ENCODE assay signal across 10 mouse cellular contexts in genomic region chr2:116020451-116020951, GRCm38 (mm10). TPM values are rescaled to one million over a fixed set of nuclear protein-coding genes. Genes with fewer than 3 reads are reported as not detected.
A peak's percentile ranks its signal among the peaks of the same experiment; 100 is the strongest.
DNase-seq lines count a peak whose midpoint lies in the region; ATAC-seq lines count a peak whose summit lies in the region.
"Had no signal": no experiment of that assay in that cellular context is flagged by ENCODE, and none has a peak within 500 bp of the region (broad histone marks: within the 10 kb centered on the region; RNA-seq: fewer than 3 reads in every experiment).

No protein-coding gene starts in this region.

- H3K4me1 ChIP-seq in heart, embryonic 14.5 days (ENCODE audit: control insufficient read depth in 2 of 2, insufficient read depth in 2 of 2, low read length in 2 of 2): peaks cover 19 to 32% of the 10 kb centered on the region in 2 experiments
- peaks cover 40% of the 10 kb centered on the region for H3K4me1 ChIP-seq in forebrain, embryonic 12.5 days
- peaks cover 28% of the 10 kb centered on the region for H3K4me1 ChIP-seq in limb, embryonic 13.5 days
- peaks cover 26% of the 10 kb centered on the region for H3K4me1 ChIP-seq in neural tube, embryonic 14.5 days (ENCODE audit: control insufficient read depth, insufficient read depth, low read length)

- no peak for ATAC-seq in heart, embryonic 14.5 days (ENCODE audit: insufficient number of reproducible peaks, insufficient read depth, low FRiP score, low read depth)
- ATAC-seq in forebrain, embryonic 12.5 days (ENCODE audit: low FRiP score): peak; percentile 51
- ATAC-seq in limb, embryonic 13.5 days (ENCODE audit: low FRiP score, low read depth): peak; percentile 45; the same call in 1 of the 2 replicates
- ATAC-seq in neural tube, embryonic 14.5 days (ENCODE audit: low read depth): peak; percentile 47; the same call in 1 of the 2 replicates

- no peaks in the 10 kb centered on the region for H3K9me3 ChIP-seq in heart, embryonic 14.5 days (ENCODE audit: control insufficient read depth, low read length)
- no peaks in the 10 kb centered on the region for H3K9me3 ChIP-seq in forebrain, embryonic 12.5 days
- H3K9me3 ChIP-seq in limb, embryonic 13.5 days: no peaks in the 10 kb centered on the region
- H3K9me3 ChIP-seq in neural tube, embryonic 14.5 days (ENCODE audit: control insufficient read depth, low read length): no peaks in the 10 kb centered on the region

- H3K4me2 ChIP-seq in heart, embryonic 14.5 days (ENCODE audit: low read length): peak overlapping the region; percentile 51
- peak overlapping the region; percentile 38 for H3K4me2 ChIP-seq in forebrain, embryonic 12.5 days
- peak overlapping the region; percentile 49 for H3K4me2 ChIP-seq in limb, embryonic 13.5 days (replicated peaks)
- H3K4me2 ChIP-seq in neural tube, embryonic 14.5 days (ENCODE audit: low read depth, low read length): peak overlapping the region; percentile 38

- no peak overlapping the region for H3K4me3 ChIP-seq in heart, embryonic 14.5 days (ENCODE audit: control insufficient read depth in 1 of 2, insufficient read depth in 1 of 2, low read depth in 1 of 2, low read length in 2 of 2)
- H3K4me3 ChIP-seq in forebrain, embryonic 12.5 days (replicated peaks): no peak overlapping the region; the same call in 1 of the 2 replicates
- 0 out of 2 replicates have a peak overlapping the region, but pooled peaks have one; percentile 2 for H3K4me3 ChIP-seq in limb, embryonic 13.5 days
- H3K4me3 ChIP-seq in neural tube, embryonic 14.5 days (ENCODE audit: low read depth, low read length): no peak overlapping the region

- peak overlapping the region; percentile 39; the same call in 1 of the 2 replicates for H3K9ac ChIP-seq in heart, embryonic 14.5 days (ENCODE audit: low read length)
- H3K9ac ChIP-seq in forebrain, embryonic 12.5 days: peak overlapping the region; percentile 51
- peak overlapping the region; percentile 36 for H3K9ac ChIP-seq in limb, embryonic 13.5 days
- H3K9ac ChIP-seq in neural tube, embryonic 14.5 days (replicated peaks; ENCODE audit: low read depth, low read length): peak overlapping the region; percentile 22; the same call in 1 of the 2 replicates

- peaks cover 27% of the 10 kb centered on the region; the same call in 1 of the 2 replicates for H3K36me3 ChIP-seq in heart, embryonic 14.5 days (ENCODE audit: control insufficient read depth, insufficient read depth, low read length)
- peaks cover 5% of the 10 kb centered on the region for H3K36me3 ChIP-seq in forebrain, embryonic 12.5 days (replicated peaks)
- no peaks in the 10 kb centered on the region for H3K36me3 ChIP-seq in limb, embryonic 13.5 days
- no peaks in the 10 kb centered on the region for H3K36me3 ChIP-seq in neural tube, embryonic 14.5 days (ENCODE audit: control insufficient read depth, insufficient read depth, low read length)

- H3K27ac ChIP-seq in heart, embryonic 14.5 days (replicated peaks in 1 of 2; ENCODE audit: control insufficient read depth in 1 of 2, insufficient read depth in 1 of 2, low read depth in 2 of 2, low read length in 2 of 2): peak overlapping the region; percentile 42 to 73
- peak overlapping the region; percentile 91 for H3K27ac ChIP-seq in forebrain, embryonic 12.5 days
- H3K27ac ChIP-seq in limb, embryonic 13.5 days: no peak overlapping the region
- peak overlapping the region; percentile 62 for H3K27ac ChIP-seq in neural tube, embryonic 14.5 days (ENCODE audit: low read depth, low read length)

- DNase-seq in heart, adult 9 months (ENCODE audit: low spot score in 2 of 2): no peak
- DNase-seq in spleen, adult 18-20 months: no peak
- no peak for DNase-seq in urinary bladder, postnatal 10 days (ENCODE audit: low spot score)
- DNase-seq in right cerebral cortex, postnatal 10 days (ENCODE audit: low spot score in 2 of 2): no peak
- DNase-seq: adrenal gland, postnatal 25 days; B cell, adult 2 months had no signal

- 39% methylated on average over 5 of the region's 5 CpGs for WGBS in heart, embryonic 14.5 days
- 4% methylated on average over 5 of the region's 5 CpGs for WGBS in forebrain, embryonic 12.5 days
- WGBS in limb, embryonic 13.5 days: 15% methylated on average over 5 of the region's 5 CpGs
- 9% methylated on average over 5 of the region's 5 CpGs for WGBS in neural tube, embryonic 14.5 days

- H3K27me3 ChIP-seq in heart, embryonic 14.5 days (ENCODE audit: control insufficient read depth, insufficient read depth, low read length): no peaks in the 10 kb centered on the region
- peaks cover 2% of the 10 kb centered on the region; the same call in 1 of the 2 replicates for H3K27me3 ChIP-seq in forebrain, embryonic 12.5 days
- peaks cover 5% of the 10 kb centered on the region; the same call in 1 of the 2 replicates for H3K27me3 ChIP-seq in limb, embryonic 13.5 days
- H3K27me3 ChIP-seq in neural tube, embryonic 14.5 days (ENCODE audit: control insufficient read depth, insufficient read depth, low read length): no peaks in the 10 kb centered on the region

RNA-seq across cellular contexts. Expression of gene Meis2, which starts 45.1 kb away (rescaled TPM):
- polyA plus RNA-seq in heart, embryonic 14.5 days (2014; fragmentation: Nextera tagmentation; extraction: Ambion mirVana): 30.8 and 30.9 TPM in 2 replicates
- polyA plus RNA-seq in forebrain, embryonic 12.5 days (2016; fragmentation: Nextera tagmentation; extraction: Ambion mirVana): 104 and 111 TPM in 2 replicates
- polyA plus RNA-seq in limb, embryonic 13.5 days (2015; fragmentation: Nextera tagmentation; extraction: Ambion mirVana): 16.1 and 18.6 TPM in 2 replicates
- polyA plus RNA-seq in neural tube, embryonic 14.5 days (2014; fragmentation: Nextera tagmentation; extraction: Ambion mirVana): 102 and 117 TPM in 2 replicates
